Mouse (Mus musculus) spleen, adult 18-20 months (tissue): Measurements from ENCODE around the gene Olfr56.
A peak's percentile ranks its signal among the peaks of the same experiment; 100 is the strongest.
"Not testable (repeated sequence)": the region's sequence is repeated elsewhere in the genome, so short reads cannot be mapped to it uniquely, and the experiment has no call there.

Experiments
- DNase-seq, 2 experiments: peaks; one replicate each; pipeline ENCODE4 v3.0.0; 2022; ENCODE audit warnings: mixed read lengths in 2 of 2

Olfr56 gene

DNA sequence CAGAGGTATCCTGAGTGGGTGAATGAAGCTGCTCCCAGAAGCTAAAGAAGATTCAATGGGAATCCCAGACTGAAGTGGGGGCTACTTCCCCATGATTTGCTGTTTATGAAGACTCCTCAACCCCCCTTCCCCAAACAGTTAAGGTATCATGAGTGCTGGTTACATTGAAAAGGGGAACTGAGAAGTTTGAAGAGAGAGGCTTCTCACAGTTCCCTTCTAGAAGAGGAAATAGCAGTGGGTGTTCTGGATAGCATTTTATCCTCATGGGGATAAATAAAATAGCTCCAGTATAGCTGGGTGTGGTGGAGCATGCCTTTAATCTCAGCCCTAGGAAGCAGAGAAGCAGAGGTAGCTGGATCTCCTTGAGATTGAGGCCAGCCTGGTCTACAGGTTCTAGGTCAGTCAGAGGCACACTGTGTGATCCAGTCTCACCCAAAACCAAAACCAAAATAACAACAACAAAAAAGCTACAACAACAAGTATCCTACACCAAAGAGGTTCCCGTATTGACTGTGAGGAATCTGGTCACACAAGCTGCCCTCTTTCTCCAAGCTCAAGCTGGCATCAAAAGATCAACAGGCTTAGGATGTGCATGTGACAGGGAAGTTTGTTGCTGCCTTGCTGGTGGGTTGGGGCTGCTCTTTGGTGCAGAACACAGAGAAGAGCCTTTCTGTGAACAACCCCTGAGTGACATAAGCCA, at the start of gene Olfr56:
Gene Olfr56, plus strand, starts transcription at position 650 of the 700 bp plus-strand sequence.
- not testable (repeated sequence) for DNase-seq

DNA sequence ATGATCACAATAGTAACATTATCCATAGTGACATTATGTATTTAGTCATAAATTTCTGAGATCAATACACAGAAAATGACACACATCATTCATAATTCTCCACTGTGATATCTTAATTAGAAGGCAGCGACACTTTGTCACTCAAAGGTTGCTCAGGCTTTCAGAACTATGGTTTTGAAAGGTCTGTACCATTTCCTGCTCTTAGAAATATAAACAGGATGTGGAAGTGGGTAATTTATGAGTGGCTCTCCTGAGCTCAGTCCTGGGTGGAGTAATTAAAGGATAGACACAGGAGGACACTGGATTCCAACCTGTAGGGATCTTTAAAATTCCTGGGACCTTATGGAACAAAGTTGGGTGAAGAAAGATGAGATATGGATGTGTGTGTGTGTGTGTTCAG, 45.3 kb upstream of the Olfr56 start:
- not testable (repeated sequence) for DNase-seq

DNA sequence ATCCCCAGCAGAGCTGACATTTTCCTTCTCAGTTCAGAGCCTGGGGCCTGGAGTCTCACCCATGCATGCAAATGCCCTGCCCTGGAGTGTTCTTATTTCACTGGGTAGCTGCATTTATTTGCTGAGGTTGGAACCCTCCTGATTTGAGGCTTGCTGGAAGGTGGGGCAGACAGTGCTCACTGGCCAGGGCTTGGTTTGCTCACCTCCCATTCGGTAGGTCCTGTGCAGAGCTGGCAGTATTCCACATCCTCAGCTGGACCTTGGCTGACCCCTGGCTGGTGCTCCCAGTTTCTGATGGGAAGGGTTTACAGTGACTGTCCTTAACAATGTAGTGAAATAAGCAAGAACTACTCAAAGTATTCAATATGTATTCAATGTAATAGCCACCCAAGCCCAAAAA, 44.8 kb upstream of the Olfr56 start:
- not testable (repeated sequence) for DNase-seq

DNA sequence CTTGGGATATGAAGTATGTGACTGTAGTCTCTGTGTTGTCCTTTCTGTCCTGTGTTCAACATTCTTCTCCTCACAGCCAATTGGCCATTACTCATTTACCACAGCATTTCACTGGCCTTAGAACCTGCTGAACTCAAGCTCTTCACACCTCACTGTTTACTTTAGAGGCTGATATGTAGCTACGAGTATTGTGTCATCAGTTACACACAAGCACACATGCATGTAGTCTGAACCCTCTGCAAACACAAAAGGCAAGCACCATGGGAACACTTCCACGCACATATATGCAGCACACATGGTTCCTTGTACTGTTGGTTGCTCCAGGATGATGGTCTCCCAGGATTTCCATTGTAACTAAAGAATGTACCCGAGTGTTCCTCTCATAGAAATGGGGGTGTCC, 43.4 kb upstream of the Olfr56 start:
- not testable (repeated sequence) for DNase-seq

DNA sequence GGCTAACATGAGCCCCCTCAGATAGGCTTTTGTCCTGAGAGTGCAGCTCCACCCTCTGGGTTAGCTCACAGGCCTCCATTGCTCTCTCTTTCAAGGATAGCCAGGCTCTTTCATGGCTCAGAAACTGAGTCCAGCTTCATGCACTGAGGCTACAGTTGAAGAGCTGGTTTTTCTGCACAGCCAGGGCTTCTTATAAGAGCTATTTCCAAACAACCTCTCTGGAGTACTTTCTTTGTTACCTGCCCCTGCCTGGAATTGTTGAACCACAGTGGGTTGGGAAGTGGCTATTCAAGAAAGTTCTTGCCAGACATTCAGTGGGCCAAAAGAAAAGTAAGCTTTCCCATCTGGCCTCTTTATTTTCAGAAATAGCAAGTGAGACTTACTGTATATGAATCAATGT, 39.4 kb upstream of the Olfr56 start:
- DNase-seq, result not testable (repeated sequence)

DNA sequence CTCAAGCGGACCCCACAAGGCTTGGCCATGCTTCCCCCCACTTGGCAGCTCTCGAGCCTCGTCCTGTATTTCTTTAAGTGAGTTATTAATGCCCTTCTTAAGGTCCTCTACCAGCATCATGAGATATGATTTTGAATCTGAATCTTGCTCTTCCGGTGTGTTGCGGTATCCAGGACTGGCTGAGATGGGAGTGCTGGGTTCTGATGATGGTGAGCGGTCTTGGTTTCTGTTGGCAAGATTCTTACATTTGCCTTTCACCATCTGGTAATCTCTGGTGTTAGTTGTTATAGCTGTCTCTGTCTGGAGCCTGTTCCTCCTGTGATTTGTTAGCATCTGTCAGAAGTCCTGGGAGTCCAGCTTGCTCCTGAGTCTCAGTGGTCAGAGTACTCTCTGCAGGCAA, 32.6 kb upstream of the Olfr56 start, which contains the start of gene Psme2b:
Gene Psme2b, minus strand, starts transcription at position 101 of the 400 bp plus-strand sequence.
- DNase-seq, result not testable (repeated sequence)

DNA sequence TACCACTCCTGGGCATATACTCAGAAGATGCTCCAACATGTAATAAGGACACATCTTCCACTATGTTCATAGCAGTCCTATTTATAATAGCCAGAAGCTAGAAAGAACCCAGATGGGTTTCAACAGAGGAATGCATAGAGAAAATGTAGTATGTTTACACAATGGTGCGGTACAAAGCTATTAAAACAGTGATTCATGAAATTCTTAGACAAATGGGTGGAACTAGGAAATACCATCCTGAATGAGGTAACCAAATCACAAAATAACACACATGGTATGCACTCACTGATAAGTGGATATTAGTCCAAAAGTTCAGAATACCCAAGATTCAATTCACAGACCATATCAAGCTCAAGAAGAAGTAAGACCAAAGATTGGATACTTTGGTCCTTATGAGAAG, 4.0 kb upstream of the Olfr56 start:
- DNase-seq, result not testable (repeated sequence)

DNA sequence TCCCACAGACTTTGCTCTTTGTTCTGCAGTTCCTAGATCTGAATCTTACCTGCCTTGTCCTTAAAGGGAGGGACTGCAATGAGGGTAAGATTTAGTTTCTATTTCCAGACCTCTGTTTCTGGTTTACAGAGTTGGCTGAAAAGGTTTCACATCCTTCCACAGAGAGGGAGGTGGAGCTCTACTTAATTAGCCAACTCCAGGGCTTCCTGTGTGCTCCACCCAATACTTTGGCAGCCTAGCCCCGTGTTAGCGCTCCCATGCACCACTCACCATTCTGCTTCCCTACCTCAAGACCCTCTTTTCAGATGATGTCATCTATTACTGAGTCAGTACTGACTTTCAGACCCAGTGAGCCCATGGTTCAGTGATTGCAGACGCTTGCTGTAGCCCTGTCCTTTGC, 562 bp downstream of the Olfr56 start, which contains the start of gene 9930111J21Rik1:
Gene 9930111J21Rik1, minus strand, starts transcription at position 148 of the 400 bp plus-strand sequence.
- not testable (repeated sequence) for DNase-seq

DNA sequence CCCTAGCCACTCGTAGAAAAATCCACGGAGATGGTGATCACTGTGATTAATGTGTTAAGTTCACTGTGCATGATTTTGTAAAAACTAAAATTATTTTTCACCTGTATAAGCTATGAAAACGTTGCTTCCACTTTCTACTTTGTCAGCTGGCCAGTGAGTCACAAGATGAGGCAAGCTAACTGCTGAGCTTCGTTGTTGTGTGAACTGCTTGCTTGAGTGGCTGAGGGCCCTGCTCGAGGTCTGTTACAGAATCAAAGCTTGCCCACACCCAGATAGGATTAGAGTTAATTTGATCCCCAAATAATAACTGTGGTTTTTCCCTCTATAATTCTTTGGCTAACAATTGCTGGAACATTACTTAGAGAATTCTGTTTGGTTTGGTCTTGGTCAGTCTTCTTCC, 1.4 kb downstream of the Olfr56 start:
- DNase-seq, result not testable (repeated sequence)

DNA sequence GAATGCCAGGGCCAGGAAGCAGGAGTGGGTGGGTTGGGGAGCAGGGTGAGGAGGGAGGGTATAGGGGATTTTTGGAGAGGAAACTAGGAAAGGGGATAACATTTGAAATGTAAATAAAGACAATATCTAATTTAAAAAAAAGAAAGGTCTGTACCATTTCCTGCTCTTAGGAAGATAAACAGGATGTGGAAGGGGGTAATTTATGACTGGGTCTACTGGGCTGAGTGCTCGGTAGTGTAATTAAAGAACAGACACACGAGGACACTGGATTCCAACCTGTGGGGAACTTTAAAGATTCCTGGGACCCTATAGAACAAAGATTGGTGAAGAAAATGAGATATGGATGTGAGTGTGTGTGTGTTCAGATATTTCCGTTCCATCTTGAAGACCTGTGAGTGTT, 4.2 kb downstream of the Olfr56 start:
- not testable (repeated sequence) for DNase-seq

DNA sequence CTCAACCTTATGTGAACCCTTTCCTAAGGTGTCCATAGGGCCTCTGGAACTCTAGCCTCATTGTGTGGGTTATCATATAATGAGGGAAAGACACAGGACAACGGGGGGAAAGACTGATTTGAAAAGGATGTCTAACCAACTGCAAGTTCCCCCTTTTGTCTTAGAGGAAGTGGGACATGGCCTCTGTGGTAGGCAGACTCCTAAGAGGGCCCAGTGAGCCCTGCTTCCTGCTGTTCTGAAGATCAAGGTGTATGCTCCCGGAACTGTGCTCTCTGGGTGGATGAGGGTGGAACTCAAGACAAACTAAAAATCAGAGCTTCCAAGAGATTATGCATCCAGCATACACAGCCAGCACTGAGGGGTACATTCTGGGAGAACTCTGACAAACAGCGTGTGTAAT, 9.5 kb downstream of the Olfr56 start:
- peak in 1 of 2 experiments; percentile 24 for DNase-seq

DNA sequence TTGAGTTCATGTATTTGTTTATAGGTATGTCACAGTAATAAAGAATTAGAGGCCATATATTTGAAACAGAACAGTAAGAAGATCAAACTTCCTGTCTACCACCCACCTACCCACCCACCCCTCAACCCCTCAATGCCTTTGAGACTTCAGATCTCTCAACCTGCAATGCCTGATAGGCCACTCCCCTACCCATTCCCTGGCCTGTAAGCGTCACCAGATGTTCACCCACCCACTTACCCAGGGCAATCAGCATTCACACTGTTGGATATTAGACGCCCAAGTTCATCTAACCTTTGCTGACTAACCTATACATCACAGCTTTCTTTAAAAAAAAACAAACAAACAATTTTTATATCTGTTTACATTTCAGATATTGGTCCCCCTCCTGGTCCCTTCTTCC, 11.3 kb downstream of the Olfr56 start:
- not testable (repeated sequence) for DNase-seq

DNA sequence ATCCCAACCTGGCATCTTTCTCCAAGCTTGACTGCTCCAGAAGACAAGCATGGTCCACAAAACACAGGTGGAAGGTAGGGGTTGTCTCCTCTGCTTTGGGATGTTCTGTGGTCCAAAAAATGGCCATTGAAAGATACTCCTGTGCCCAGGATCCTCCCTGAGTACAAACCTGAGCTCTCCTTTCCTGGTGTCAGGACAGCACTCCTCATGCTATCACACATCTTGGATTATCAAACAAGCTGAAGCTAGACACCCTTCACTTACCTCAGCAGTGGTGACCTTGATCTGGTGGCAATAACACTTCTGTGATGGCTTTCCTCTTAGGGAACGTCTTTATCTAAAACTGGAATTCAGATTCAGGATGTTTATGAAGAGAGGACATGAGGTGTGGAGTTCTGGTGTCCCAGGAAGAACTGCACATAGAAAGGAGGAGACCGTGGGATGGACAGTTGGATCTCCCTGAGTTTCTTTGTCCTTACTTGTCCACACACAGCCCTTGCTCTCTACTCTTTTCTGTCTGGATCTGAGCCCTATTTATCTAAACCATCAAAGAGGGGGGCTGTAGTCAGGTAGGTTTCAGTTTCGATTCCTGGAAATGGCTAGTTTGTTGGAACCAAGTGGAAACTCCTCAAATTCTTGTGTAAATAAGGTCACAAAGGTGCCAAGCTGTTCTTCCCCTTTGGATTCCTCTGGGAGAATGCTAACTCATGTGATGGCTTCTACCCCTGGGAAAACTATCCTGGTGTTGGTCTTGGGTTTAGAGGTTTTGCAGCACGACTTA, 13.2 kb downstream of the Olfr56 start, which contains the start of gene Gm12185:
Gene Gm12185, minus strand, starts transcription at position 487 of the 781 bp plus-strand sequence.
- DNase-seq, result not testable (repeated sequence)

DNA sequence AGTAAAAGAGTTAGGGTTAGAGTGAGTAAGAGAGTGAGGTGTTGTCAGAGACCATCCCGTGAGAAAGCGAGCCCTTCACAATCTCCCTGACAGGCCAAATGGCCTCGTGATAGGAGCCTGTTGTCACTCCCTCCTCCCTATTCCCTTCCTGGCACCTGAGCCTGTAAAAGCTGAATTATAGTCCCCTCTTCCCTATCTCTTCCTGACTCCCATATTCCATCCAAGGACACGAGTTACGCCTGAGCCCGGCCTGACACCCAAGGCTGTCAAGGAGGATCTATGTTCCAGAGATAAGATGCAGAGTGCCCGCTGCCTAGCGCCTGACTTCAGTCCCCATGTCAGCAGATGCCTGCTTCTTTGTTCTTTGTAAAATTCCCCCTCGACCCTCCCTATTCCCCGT, 14.6 kb downstream of the Olfr56 start:
- DNase-seq, result not testable (repeated sequence)

DNA sequence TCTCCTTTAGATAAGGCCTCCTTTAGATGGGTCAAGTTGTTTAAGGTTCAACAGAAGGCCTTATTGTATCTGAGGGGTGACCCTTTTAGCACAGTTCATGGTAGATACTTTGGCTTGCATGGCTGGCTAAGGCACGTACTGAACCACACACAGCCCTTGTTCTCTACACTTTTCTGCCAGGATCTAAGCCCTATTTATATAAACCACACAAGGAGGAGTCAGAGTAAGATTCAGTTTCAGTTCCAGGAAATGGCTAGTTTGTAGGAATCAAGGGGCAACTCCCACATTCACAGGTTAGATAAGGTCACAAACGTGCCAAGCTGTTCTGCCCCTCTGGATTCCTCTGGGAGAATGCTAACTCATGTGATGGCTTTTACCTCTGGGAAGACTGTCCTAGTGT, 15.3 kb downstream of the Olfr56 start, which contains the start of gene Tgtp1:
Gene Tgtp1, minus strand, starts transcription at position 155 of the 400 bp plus-strand sequence.
- DNase-seq, result not testable (repeated sequence)

DNA sequence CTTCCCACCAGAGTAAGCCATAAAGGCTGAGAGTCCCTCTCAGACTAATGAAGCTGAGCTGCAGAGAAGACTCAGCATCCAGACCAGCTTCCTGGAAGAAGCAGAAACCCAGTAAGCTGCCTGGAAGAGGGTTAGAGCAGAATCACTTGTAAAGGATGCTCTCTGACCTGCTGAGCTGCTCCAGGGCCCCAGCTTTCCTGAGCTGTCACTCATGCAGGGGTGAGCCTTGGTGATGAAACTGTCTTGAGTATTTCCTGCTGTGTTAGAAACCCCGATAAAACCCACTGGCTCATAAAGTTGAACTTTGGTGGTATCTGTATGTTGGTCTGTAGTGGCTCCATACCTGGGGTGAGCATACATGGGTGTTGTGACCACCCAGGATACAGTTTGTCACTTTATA, 21.7 kb downstream of the Olfr56 start:
- DNase-seq, result not testable (repeated sequence)

DNA sequence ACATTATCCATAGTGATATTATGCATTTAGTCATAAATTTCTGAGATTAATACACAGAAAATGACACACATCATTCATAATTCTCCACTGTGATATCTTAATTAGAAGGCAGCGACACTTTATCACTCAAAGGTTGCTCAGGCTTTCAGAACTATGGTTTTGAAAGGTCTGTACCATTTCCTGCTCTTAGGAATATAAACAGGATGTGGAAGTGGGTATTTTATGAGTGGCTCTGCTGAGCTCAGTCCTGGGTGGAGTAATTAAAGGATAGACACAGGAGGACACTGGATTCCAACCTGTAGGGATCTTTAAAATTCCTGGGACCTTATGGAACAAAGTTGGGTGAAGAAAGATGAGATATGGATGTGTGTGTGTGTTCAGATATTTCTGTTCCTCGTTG, 27.6 kb downstream of the Olfr56 start:
- not testable (repeated sequence) for DNase-seq

DNA sequence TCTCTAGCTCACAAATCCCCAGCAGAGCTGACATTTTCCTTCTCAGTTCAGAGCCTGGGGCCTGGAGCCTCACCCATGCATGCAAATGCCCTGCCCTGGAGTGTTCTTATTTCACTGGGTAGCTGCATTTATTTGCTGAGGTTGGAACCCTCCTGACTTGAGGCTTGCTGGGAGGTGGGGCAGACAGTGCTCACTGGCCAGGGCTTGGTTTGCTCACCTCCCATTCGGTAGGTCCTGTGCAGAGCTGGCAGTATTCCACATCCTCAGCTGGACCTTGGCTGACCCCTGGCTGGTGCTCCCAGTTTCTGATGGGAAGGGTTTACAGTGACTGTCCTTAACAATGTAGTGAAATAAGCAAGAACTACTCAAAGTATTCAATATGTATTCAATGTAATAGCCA, 28.1 kb downstream of the Olfr56 start:
- DNase-seq, result not testable (repeated sequence)

DNA sequence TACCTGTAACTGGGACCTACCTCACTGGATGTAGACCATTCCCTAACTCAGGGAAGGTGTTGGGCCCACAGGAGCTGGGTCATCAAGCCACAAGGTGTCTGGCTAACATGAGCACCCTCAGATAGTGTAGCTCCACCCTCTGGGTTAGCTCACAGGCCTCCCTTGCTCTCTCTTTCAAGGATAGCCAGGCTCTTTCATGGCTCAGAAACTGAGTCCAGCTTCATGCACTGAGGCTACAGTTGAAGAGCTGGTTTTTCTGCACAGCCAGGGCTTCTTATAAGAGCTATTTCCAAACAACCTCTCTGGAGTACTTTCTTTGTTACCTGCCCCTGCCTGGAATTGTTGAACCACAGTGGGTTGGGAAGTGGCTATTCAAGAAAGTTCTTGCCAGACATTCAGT, 33.4 kb downstream of the Olfr56 start:
- not testable (repeated sequence) for DNase-seq

DNA sequence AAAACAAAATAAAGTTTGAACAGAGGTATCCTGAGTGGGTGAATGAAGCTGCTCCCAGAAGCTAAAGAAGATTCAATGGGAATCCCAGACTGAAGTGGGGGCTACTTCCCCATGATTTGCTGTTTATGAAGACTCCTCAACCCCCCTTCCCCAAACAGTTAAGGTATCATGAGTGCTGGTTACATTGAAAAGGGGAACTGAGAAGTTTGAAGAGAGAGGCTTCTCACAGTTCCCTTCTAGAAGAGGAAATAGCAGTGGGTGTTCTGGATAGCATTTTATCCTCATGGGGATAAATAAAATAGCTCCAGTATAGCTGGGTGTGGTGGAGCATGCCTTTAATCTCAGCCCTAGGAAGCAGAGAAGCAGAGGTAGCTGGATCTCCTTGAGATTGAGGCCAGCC, 71.4 kb downstream of the Olfr56 start:
- DNase-seq, result not testable (repeated sequence)

DNA sequence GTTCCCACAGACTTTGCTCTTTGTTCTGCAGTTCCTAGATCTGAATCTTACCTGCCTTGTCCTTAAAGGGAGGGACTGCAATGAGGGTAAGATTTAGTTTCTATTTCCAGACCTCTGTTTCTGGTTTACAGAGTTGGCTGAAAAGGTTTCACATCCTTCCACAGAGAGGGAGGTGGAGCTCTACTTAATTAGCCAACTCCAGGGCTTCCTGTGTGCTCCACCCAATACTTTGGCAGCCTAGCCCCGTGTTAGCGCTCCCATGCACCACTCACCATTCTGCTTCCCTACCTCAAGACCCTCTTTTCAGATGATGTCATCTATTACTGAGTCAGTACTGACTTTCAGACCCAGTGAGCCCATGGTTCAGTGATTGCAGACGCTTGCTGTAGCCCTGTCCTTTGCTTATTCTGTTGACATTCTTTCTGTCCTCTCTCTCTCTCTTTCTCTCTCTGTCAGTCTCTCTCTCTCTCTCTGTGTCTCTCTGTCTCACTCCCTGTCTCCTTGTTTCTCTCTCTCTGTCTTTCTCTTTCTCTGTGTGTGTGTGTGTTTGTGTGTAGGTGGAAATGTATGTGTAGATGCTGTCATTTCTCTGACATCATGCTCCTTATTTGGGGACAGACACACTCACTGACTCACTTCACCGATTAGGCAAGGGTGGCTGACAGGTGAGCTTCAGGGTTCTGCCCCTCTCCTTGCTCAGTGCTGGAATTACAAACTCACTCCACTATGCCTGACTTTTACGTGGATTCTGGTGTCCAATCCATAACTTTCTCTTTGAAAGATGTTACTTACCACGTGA, 72.6 kb downstream of the Olfr56 start, which contains the start of gene 9930111J21Rik2:
Gene 9930111J21Rik2, minus strand, starts transcription at position 150 of the 799 bp plus-strand sequence.
- not testable (repeated sequence) for DNase-seq

DNA sequence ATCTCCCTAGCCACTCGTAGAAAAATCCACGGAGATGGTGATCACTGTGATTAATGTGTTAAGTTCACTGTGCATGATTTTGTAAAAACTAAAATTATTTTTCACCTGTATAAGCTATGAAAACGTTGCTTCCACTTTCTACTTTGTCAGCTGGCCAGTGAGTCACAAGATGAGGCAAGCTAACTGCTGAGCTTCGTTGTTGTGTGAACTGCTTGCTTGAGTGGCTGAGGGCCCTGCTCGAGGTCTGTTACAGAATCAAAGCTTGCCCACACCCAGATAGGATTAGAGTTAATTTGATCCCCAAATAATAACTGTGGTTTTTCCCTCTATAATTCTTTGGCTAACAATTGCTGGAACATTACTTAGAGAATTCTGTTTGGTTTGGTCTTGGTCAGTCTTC, 73.2 kb downstream of the Olfr56 start:
- not testable (repeated sequence) for DNase-seq

DNA sequence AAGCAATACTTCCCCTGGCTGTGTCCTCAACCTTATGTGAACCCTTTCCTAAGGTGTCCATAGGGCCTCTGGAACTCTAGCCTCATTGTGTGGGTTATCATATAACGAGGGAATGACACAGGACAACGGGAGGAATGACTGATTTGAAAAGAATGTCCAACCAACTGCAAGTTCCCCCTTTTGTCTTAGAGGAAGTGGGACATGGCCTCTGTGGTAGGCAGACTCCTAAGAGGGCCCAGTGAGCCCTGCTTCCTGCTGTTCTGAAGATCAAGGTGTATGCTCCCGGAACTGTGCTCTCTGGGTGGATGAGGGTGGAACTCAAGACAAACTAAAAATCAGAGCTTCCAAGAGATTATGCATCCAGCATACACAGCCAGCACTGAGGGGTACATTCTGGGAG, 81.4 kb downstream of the Olfr56 start:
- not testable (repeated sequence) for DNase-seq
